Mouse (Mus musculus) MEL (cell line): Measurements from ENCODE around the gene Dock4. TPM values are rescaled to one million over a fixed set of nuclear protein-coding genes. Genes with fewer than 3 reads are reported as not detected.

Experiments
- DNase-seq: peaks from one replicate; pipeline ENCODE4 v3.0.0; 2011; ENCODE audit warnings: low read depth, low spot score
- H3K27ac ChIP-seq: 2 replicates; pipeline ENCODE4 v1.5.1; 2012; ENCODE audit warnings: low read depth, mild to moderate bottlenecking, control low read depth, low read length, moderate library complexity; ENCODE audit not compliant: control insufficient read depth
- H3K27me3 ChIP-seq, 2 experiments: fragments of 150-350 bp in 1 of 2; sonication (generic) in 1 of 2; 2 replicates each; pipeline ENCODE4 v1.6.1; 2012; ENCODE audit warnings: low read length in 2 of 2, mild to moderate bottlenecking in 2 of 2, improper control_type of control experiment in 1 of 2, moderate library complexity in 1 of 2; ENCODE audit not compliant: insufficient read depth in 2 of 2, control insufficient read depth in 1 of 2
- H3K36me3 ChIP-seq, 2 experiments: 2 replicates each; pipeline ENCODE4 v1.6.1; 2012 to 2014; ENCODE audit warnings: low read length in 2 of 2, improper control_type of control experiment in 1 of 2, inconsistent platforms in 1 of 2, mild to moderate bottlenecking in 1 of 2; ENCODE audit not compliant: insufficient read depth in 2 of 2, control insufficient read depth in 1 of 2
- H3K4me1 ChIP-seq, 2 experiments: fragments of 150-350 bp in 1 of 2; sonication (generic) in 1 of 2; 2 replicates each; pipeline ENCODE4 v1.6.1; 2012; ENCODE audit warnings: low read length in 2 of 2, improper control_type of control experiment in 1 of 2, mild to moderate bottlenecking in 1 of 2; ENCODE audit not compliant: insufficient read depth in 2 of 2, control insufficient read depth in 1 of 2
- H3K4me3 ChIP-seq, 2 experiments: fragments of 150-350 bp in 1 of 2; sonication (generic) in 1 of 2; 2 replicates each; pipeline ENCODE4 v1.5.1; 2012; ENCODE audit warnings: low read depth in 2 of 2, low read length in 2 of 2, mild to moderate bottlenecking in 2 of 2, moderate library complexity in 2 of 2, control low read depth in 1 of 2, improper control_type of control experiment in 1 of 2; ENCODE audit not compliant: control insufficient read depth in 1 of 2, insufficient read depth in 1 of 2
- H3K79me2 ChIP-seq: 2 replicates; pipeline ENCODE4 v1.6.1; 2012; ENCODE audit warnings: mild to moderate bottlenecking, low read length, moderate library complexity; ENCODE audit not compliant: control insufficient read depth, poor library complexity, insufficient read depth
- H3K9ac ChIP-seq: 2 replicates; pipeline ENCODE4 v1.6.1; 2012; ENCODE audit warnings: low read depth, mild to moderate bottlenecking, control low read depth, low read length, moderate library complexity; ENCODE audit not compliant: control insufficient read depth, poor library complexity, severe bottlenecking
- H3K9me3 ChIP-seq: fragments of 150-350 bp; sonication (generic); replicated peaks from 2 replicates; pipeline ENCODE4 v1.6.1; 2012; ENCODE audit warnings: mild to moderate bottlenecking, low read length, improper control_type of control experiment, moderate library complexity; ENCODE audit not compliant: insufficient read depth
- CHD1 ChIP-seq: IDR thresholded peaks from 2 replicates; pipeline ENCODE4 v1.6.1; 2012; ENCODE audit warnings: low read depth, mild to moderate bottlenecking, inconsistent platforms, low read length, improper control_type of control experiment
- CHD2 ChIP-seq: IDR thresholded peaks from 2 replicates; pipeline ENCODE4 v1.6.1; 2011; ENCODE audit warnings: low read length, improper control_type of control experiment
- CTCF ChIP-seq, 3 experiments: IDR thresholded peaks in 2 of 3; conservative IDR thresholded peaks in 1 of 3; 2 replicates each; pipeline ENCODE4 v1.5.1; 2011 to 2012; ENCODE audit warnings: low read length in 3 of 3, low read depth in 2 of 3, mild to moderate bottlenecking in 2 of 3, improper control_type of control experiment in 1 of 3, inconsistent platforms in 1 of 3, mixed read lengths in 1 of 3, moderate library complexity in 1 of 3; ENCODE audit not compliant: control insufficient read depth in 1 of 3, insufficient read depth in 1 of 3, poor library complexity in 1 of 3, severe bottlenecking in 1 of 3
- ELF1 ChIP-seq: IDR thresholded peaks from 2 replicates; pipeline ENCODE4 v1.6.1; 2014; ENCODE audit warnings: low read depth, mild to moderate bottlenecking, inconsistent platforms, low read length, improper control_type of control experiment, moderate library complexity
- JUND ChIP-seq: IDR thresholded peaks from 2 replicates; pipeline ENCODE4 v1.6.1; 2011; ENCODE audit warnings: low read depth, mild to moderate bottlenecking, improper control_type of control experiment, low read length
- KAT2A ChIP-seq: conservative IDR thresholded peaks from 2 replicates; pipeline ENCODE4 v1.6.1; 2012; ENCODE audit warnings: low read depth, low read length, improper control_type of control experiment, inconsistent platforms
- MAX ChIP-seq: IDR thresholded peaks from 2 replicates; pipeline ENCODE4 v1.6.1; 2011; ENCODE audit warnings: low read length, improper control_type of control experiment
- MAZ ChIP-seq: IDR thresholded peaks from 2 replicates; pipeline ENCODE4 v1.6.1; 2012; ENCODE audit warnings: low read depth, mild to moderate bottlenecking, inconsistent platforms, low read length, improper control_type of control experiment
- MXI1 ChIP-seq: IDR thresholded peaks from 2 replicates; pipeline ENCODE4 v1.6.1; 2011; ENCODE audit warnings: mild to moderate bottlenecking, low read depth, low read length, improper control_type of control experiment
- MYB ChIP-seq: IDR thresholded peaks from 2 replicates; pipeline ENCODE4 v1.6.1; 2011; ENCODE audit warnings: mild to moderate bottlenecking, low read depth, low read length, improper control_type of control experiment
- NELFE ChIP-seq: IDR thresholded peaks from 2 replicates; pipeline ENCODE4 v1.6.1; 2011; ENCODE audit warnings: low read depth, low read length, improper control_type of control experiment
- POLR2A ChIP-seq, 2 experiments: IDR thresholded peaks; 2 replicates each; pipeline ENCODE4 v1.6.1; 2011 to 2012; ENCODE audit warnings: low read length in 2 of 2, mild to moderate bottlenecking in 2 of 2, control low read depth in 1 of 2, improper control_type of control experiment in 1 of 2, low read depth in 1 of 2, moderate library complexity in 1 of 2; ENCODE audit not compliant: control insufficient read depth in 1 of 2, insufficient read depth in 1 of 2, poor library complexity in 1 of 2
- POLR2AphosphoS2 ChIP-seq: IDR thresholded peaks from 2 replicates; pipeline ENCODE4 v1.6.1; 2011; ENCODE audit warnings: low read length, improper control_type of control experiment
- POLR2AphosphoS5 ChIP-seq: IDR thresholded peaks from 2 replicates; pipeline ENCODE4 v1.6.1; 2012; ENCODE audit warnings: low read depth, borderline replicate concordance, mild to moderate bottlenecking, inconsistent platforms, low read length, moderate library complexity, mixed read lengths
- SIN3A ChIP-seq: IDR thresholded peaks from 2 replicates; pipeline ENCODE4 v1.6.1; 2012; ENCODE audit warnings: low read length, improper control_type of control experiment, inconsistent platforms
- SMC3 ChIP-seq: IDR thresholded peaks from 2 replicates; pipeline ENCODE4 v1.6.1; 2011; ENCODE audit warnings: low read depth, low read length, improper control_type of control experiment
- UBTF ChIP-seq: IDR thresholded peaks from 2 replicates; pipeline ENCODE4 v1.6.1; 2012; ENCODE audit warnings: low read depth, mild to moderate bottlenecking, inconsistent platforms, low read length, improper control_type of control experiment, moderate library complexity, borderline replicate concordance; ENCODE audit not compliant: insufficient read depth
- ZKSCAN1 ChIP-seq: IDR thresholded peaks from 2 replicates; pipeline ENCODE4 v1.6.1; 2012; ENCODE audit warnings: low read depth, mild to moderate bottlenecking, inconsistent platforms, low read length, improper control_type of control experiment, moderate library complexity
- ZNF384 ChIP-seq: IDR thresholded peaks from 2 replicates; pipeline ENCODE4 v1.6.1; 2012; ENCODE audit warnings: low read depth, mild to moderate bottlenecking, inconsistent platforms, low read length, improper control_type of control experiment
- polyA plus RNA-seq, 2 experiments: library from polyadenylated mRNA; stranded (reverse) in 1 of 2; unstranded in 1 of 2; fragments of >175 nt in 1 of 2; fragments of >200 nt in 1 of 2; gene quantifications; 2 replicates each; pipeline versions ENCODE4 v1.2.1 to v1.2.4; 2012; ENCODE audit warnings: low replicate concordance in 2 of 2, low read depth in 1 of 2; ENCODE audit not compliant: insufficient read length in 2 of 2, insufficient read depth in 1 of 2, missing spikeins in 1 of 2
- total RNA-seq: library from RNA; depleted of rRNA; stranded (reverse); fragments of 300-350 nt; gene quantifications from 2 replicates; pipeline ENCODE4 v1.2.3, GENCODE M21; 2012

The Dock4 gene
- total and polyA plus RNA-seq, 3 experiments = 0.08 to 0.17 TPM; not detected in 1

- DNase-seq = no peak
- 0 out of 4 replicates have a peak, but pooled peaks cover 0 to 3% of the 10 kb centered on the region in 2 experiments for H3K36me3 ChIP-seq
- no peaks in the 10 kb centered on the region for H3K27me3 ChIP-seq
- H3K79me2 ChIP-seq = no peaks in the 10 kb centered on the region
- no peak for TF ChIP-seq SMC3
- no peak for TF ChIP-seq CHD2
- TF ChIP-seq MAZ = no peak
- TF ChIP-seq ELF1 = no peak
- TF ChIP-seq SIN3A = no peak
- TF ChIP-seq NELFE = no peak
- no peak for TF ChIP-seq MXI1
- no peak for TF ChIP-seq CTCF (IDR thresholded peaks at IDR 0.05 in 2 of 3, conservative IDR thresholded peaks at IDR 0.05 in 1 of 3; ENCODE audit: control insufficient read depth in 1 of 3, insufficient read depth in 1 of 3, low read depth in 2 of 3, low read length in 3 of 3, poor library complexity in 1 of 3, severe bottlenecking in 1 of 3)
- no peak for TF ChIP-seq ZNF384
- no peak for TF ChIP-seq MYB
- no peak for TF ChIP-seq CHD1
- no peak for TF ChIP-seq POLR2AphosphoS2
- TF ChIP-seq MAX = no peak
- TF ChIP-seq POLR2A (IDR thresholded peaks at IDR 0.05; ENCODE audit: control insufficient read depth in 1 of 2, insufficient read depth in 1 of 2, low read depth in 1 of 2, low read length in 2 of 2, poor library complexity in 1 of 2) = no peak
- no peak for TF ChIP-seq UBTF
- H3K27ac ChIP-seq = no peak overlapping the region
- no peaks in the 10 kb centered on the region for H3K9me3 ChIP-seq
- H3K4me1 ChIP-seq = no peaks in the 10 kb centered on the region
- H3K4me3 ChIP-seq = no peak overlapping the region
- no peak overlapping the region for H3K9ac ChIP-seq
These were observed 15.8 kb upstream of the Dock4 start for GRCm38 (mm10) chr12:40429976-40430375.

- H3K4me3 ChIP-seq = no peak overlapping the region
- no peaks in the 10 kb centered on the region for H3K4me1 ChIP-seq
- H3K79me2 ChIP-seq = no peaks in the 10 kb centered on the region
- TF ChIP-seq SIN3A = no peak
- TF ChIP-seq, all 39 proteins: peak for 0
- H3K9ac ChIP-seq = no peak overlapping the region
- no peaks in the 10 kb centered on the region for H3K9me3 ChIP-seq
- H3K36me3 ChIP-seq = 0 out of 4 replicates have a peak, but pooled peaks cover 0 to 3% of the 10 kb centered on the region in 2 experiments
- no peaks in the 10 kb centered on the region for H3K27me3 ChIP-seq
- DNase-seq = no peak
- H3K27ac ChIP-seq = no peak overlapping the region
These were observed 14.7 kb upstream of the Dock4 start for GRCm38 (mm10) chr12:40431075-40431474.

GRCm38 (mm10) chr12:40434101-40434500 is 11.7 kb upstream of the Dock4 start:
- Histone ChIP-seq H3K27me3 (no peaks in the 10 kb centered on the region), H3K79me2 (no peaks in the 10 kb centered on the region), H3K4me3 (no peak overlapping the region), H3K27ac (no peak overlapping the region), H3K9ac (no peak overlapping the region), H3K36me3 (0 out of 4 replicates have a peak, but pooled peaks cover 0 to 3% of the 10 kb centered on the region in 2 experiments), H3K9me3 (no peaks in the 10 kb centered on the region)
- no peak for DNase-seq
- TF ChIP-seq POLR2AphosphoS5 = no peak
- no peak for TF ChIP-seq KAT2A
- no peak for TF ChIP-seq JUND
- TF ChIP-seq ZKSCAN1 = no peak
- no peak for TF ChIP-seq MXI1
- TF ChIP-seq, all 39 proteins: peak for 0
- no peaks in the 10 kb centered on the region for H3K4me1 ChIP-seq
